Mouse (Mus musculus): ENCODE measurements at regions not wholly inside any gene's neighbourhood (a gene's known extent, or its start where the extent isn't known, plus 50 kb on each side); places are given as distances from the start of the nearest gene placed in this dataset.

DNA sequence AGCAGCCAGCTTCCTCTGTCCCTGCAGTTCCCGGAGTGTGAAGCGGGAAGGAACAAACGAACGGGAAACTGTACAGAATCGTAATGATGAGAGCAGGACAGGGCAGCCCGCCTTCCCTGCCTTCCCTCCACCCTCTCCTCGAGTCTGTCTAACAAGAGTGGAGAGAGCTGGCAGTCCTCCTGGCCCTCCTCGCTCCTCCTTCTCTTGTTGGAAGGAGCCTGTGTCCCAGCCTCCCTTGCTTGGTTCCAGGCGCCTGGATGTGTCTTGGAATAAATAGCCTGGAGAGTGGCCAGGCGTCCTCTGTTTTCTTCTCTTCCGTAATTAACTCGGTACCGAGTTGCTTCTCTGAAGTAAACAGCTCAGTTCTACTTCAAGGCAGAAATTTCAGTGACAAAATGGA, 268.3 kb downstream of the Cdh26 start:
- TF ChIP-seq MAFK (IDR thresholded peaks at IDR 0.05; ENCODE audit: insufficient replicate concordance, low read length) (no peak), USF1 (IDR thresholded peaks at IDR 0.05; ENCODE audit: low read depth, low read length) (no peak), MYC (IDR thresholded peaks at IDR 0.05; ENCODE audit: low read depth, low read length) (no peak)
